ENCODE assay signal across 21 mouse cellular contexts in the genomic region with DNA sequence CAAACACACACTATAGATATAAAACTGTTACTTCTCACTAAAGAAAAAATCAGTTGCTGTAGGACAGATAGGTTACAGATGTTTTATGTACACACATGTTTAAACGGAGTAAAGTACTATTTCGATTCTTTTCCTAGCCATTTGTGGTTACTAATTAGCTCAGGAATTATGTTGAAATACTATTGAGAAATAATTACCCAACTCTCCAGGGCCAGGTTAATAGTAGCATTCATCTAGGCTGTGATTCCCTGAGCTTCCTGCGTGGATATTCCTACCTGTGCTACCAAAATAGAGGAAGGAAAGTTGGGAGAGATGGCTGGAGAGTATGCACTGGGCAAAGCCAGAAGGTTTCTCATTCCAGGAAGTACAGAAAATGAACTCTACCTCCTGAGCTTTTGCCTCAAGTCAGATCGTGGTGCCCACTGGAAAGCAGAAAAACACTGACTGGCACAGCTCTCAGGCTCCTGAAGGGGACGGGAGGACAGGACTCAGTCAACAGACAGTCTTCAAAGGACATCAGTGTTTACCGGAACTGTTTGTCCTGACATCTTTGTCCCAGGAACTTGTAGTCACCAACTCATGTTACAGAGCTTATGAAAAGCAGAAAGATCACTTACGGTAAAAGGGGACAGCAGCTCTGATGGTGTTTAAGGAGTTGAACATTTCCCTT. TPM values are rescaled to one million over a fixed set of nuclear protein-coding genes. Genes with fewer than 3 reads are reported as not detected.
DNase-seq lines count a peak whose midpoint lies in the region; ATAC-seq and TF ChIP-seq lines count a peak whose summit lies in the region.
"Had no signal": no experiment of that assay in that cellular context is flagged by ENCODE, and none has a peak within 500 bp of the region (broad histone marks: within the 10 kb centered on the region; RNA-seq: fewer than 3 reads in every experiment).

No protein-coding gene starts in this region.

- H3K36me3 ChIP-seq in liver, embryonic 14.5 days (replicated peaks; ENCODE audit: control insufficient read depth, insufficient read depth, low read depth) = no peaks in the 10 kb centered on the region
- H3K36me3 ChIP-seq: embryonic facial prominence, embryonic 15.5 days; forebrain, embryonic 10.5 days; heart, embryonic 12.5 days; hindbrain, embryonic 13.5 days; limb, embryonic 13.5 days; midbrain, embryonic 12.5 days; neural tube, embryonic 12.5 days had no signal

- DNase-seq in kidney, adult 18-20 months = peak; percentile 16
- DNase-seq in kidney, adult 11 months = no peak
- peak; percentile 11 for DNase-seq in lung, adult 2 months
- DNase-seq in lung, postnatal 4 days = no peak
- DNase-seq in liver, embryonic 14.5 days (ENCODE audit: low read depth in 3 of 3, low spot score in 3 of 3) = peak in 1 of 3 experiments; percentile 26
- DNase-seq in right cerebral cortex, postnatal 10 days (ENCODE audit: low spot score in 2 of 2) = no peak
- DNase-seq: adrenal gland, postnatal 36 days; cerebellum, adult 11-12 months; cerebellum, postnatal 25 days; embryo, embryonic 11 days; lung, postnatal 14 days; thymus, postnatal 14 days had no signal

- no peak overlapping the region for H3K4me3 ChIP-seq in lung, adult 2 months (replicated peaks; ENCODE audit: extremely low read depth, low read depth, low read length)
- H3K4me3 ChIP-seq in liver, embryonic 14.5 days (ENCODE audit: insufficient read depth in 1 of 2, low read depth in 2 of 2, low read length in 2 of 2) = no peak overlapping the region
- H3K4me3 ChIP-seq: embryonic facial prominence, embryonic 15.5 days; forebrain, embryonic 10.5 days; heart, embryonic 12.5 days; hindbrain, embryonic 13.5 days; limb, embryonic 13.5 days; midbrain, embryonic 12.5 days; neural tube, embryonic 12.5 days had no signal

- H3K9me3 ChIP-seq in liver, embryonic 14.5 days (ENCODE audit: control insufficient read depth, low read length) = no peaks in the 10 kb centered on the region
- H3K9me3 ChIP-seq: embryonic facial prominence, embryonic 15.5 days; forebrain, embryonic 10.5 days; heart, embryonic 12.5 days; hindbrain, embryonic 13.5 days; limb, embryonic 13.5 days; midbrain, embryonic 12.5 days; neural tube, embryonic 12.5 days had no signal

- no peaks in the 10 kb centered on the region for H3K27me3 ChIP-seq in liver, embryonic 14.5 days (ENCODE audit: control insufficient read depth, insufficient read depth, low read length)
- H3K27me3 ChIP-seq: embryonic facial prominence, embryonic 15.5 days; heart, embryonic 12.5 days; hindbrain, embryonic 13.5 days; limb, embryonic 13.5 days; midbrain, embryonic 12.5 days; neural tube, embryonic 12.5 days had no signal

- no peak for TF ChIP-seq POLR2A in lung, adult 2 months (IDR thresholded peaks at IDR 0.05; ENCODE audit: borderline replicate concordance, extremely low read depth, low read depth, low read length)

- ATAC-seq in liver, embryonic 14.5 days (ENCODE audit: insufficient read depth) = no peak
- peak; percentile 23; the same call in 1 of the 2 replicates for ATAC-seq in megakaryocyte progenitor cell, adult 5-6 weeks (replicated peaks; ENCODE audit: poor library complexity)
- ATAC-seq: inflammation-experienced regulatory T-cells, adult 6 months had no signal

- no peak for TF ChIP-seq CTCF in lung, adult 2 months (IDR thresholded peaks at IDR 0.05; ENCODE audit: insufficient read depth, low read length)
- no peak for TF ChIP-seq CTCF in liver, embryonic 14.5 days (IDR thresholded peaks at IDR 0.05; ENCODE audit: low read depth)

- 52% methylated on average over 7 of the region's 7 CpGs for WGBS in lung, adult 2 months
- 56% methylated on average over 7 of the region's 7 CpGs for WGBS in liver, embryonic 14.5 days (ENCODE audit: insufficient replicate concordance)

- no peak overlapping the region for H3K9ac ChIP-seq in liver, embryonic 14.5 days (replicated peaks)
- H3K9ac ChIP-seq: embryonic facial prominence, embryonic 15.5 days; heart, embryonic 12.5 days; hindbrain, embryonic 13.5 days; limb, embryonic 13.5 days; midbrain, embryonic 12.5 days; neural tube, embryonic 12.5 days had no signal

- no peak overlapping the region; the same call in 1 of the 2 replicates for H3K27ac ChIP-seq in liver, embryonic 14.5 days
- H3K27ac ChIP-seq: embryonic facial prominence, embryonic 15.5 days; forebrain, embryonic 10.5 days; hindbrain, embryonic 13.5 days; limb, embryonic 13.5 days; midbrain, embryonic 12.5 days; neural tube, embryonic 12.5 days had no signal

- peaks cover 8% of the 10 kb centered on the region for H3K4me1 ChIP-seq in lung, adult 2 months (ENCODE audit: control insufficient read depth, insufficient read depth, low read length)
- peaks cover 4 to 5% of the 10 kb centered on the region in 2 experiments; a peak in 3 of 4 replicates for H3K4me1 ChIP-seq in liver, embryonic 14.5 days (replicated peaks; ENCODE audit: control insufficient read depth in 2 of 2, insufficient read depth in 2 of 2, low read length in 1 of 2)
- H3K4me1 ChIP-seq: embryonic facial prominence, embryonic 15.5 days had no signal

- peak overlapping the region; percentile 18; the same call in 1 of the 2 replicates for H3K4me2 ChIP-seq in liver, embryonic 14.5 days (ENCODE audit: low read depth)
- H3K4me2 ChIP-seq: embryonic facial prominence, embryonic 15.5 days; heart, embryonic 12.5 days; hindbrain, embryonic 13.5 days; limb, embryonic 13.5 days; midbrain, embryonic 12.5 days; neural tube, embryonic 12.5 days had no signal

- TF ChIP-seq EP300 in liver, embryonic 14.5 days (IDR thresholded peaks at IDR 0.05; ENCODE audit: low read depth) = no peak

RNA-seq across cellular contexts. Expression of a gene that starts 3.1 kb away (rescaled TPM):
- polyA plus RNA-seq in lung, adult 2 months (2012; rRNA removed) = 6.5 and 7.5 TPM in 2 replicates
- 1.2 TPM in 2 replicates for polyA plus RNA-seq in liver, embryonic 14.5 days (2012; rRNA removed)
- 1.8 and 1.9 TPM in 2 replicates for polyA plus RNA-seq in liver, embryonic 14.5 days (2014; fragmentation: Nextera tagmentation; extraction: Ambion mirVana)
- 34.0 and 37.0 TPM in 2 replicates for total RNA-seq in megakaryocyte progenitor cell, adult 5-6 weeks (2015)
- total RNA-seq in megakaryocyte progenitor cell, adult 5-6 weeks (2017) = 34.9 and 44.2 TPM in 2 replicates

RNA-seq across cellular contexts. Expression of a gene that starts 45.4 kb away (rescaled TPM):
- polyA plus RNA-seq in lung, adult 2 months (2012; rRNA removed) = 20.8 and 34.4 TPM in 2 replicates
- 0.08 TPM in 1 of 2 replicates, not detected in the other for polyA plus RNA-seq in liver, embryonic 14.5 days (2012; rRNA removed)
- polyA plus RNA-seq in liver, embryonic 14.5 days (2014; fragmentation: Nextera tagmentation; extraction: Ambion mirVana) = 0.14 and 0.25 TPM in 2 replicates
- 0.64 TPM in 1 of 2 replicates, not detected in the other for total RNA-seq in megakaryocyte progenitor cell, adult 5-6 weeks (2015)
- 0.07 and 0.21 TPM in 2 replicates for total RNA-seq in megakaryocyte progenitor cell, adult 5-6 weeks (2017)

Comparison
In these comparisons a context has a peak if more than half of its experiments do, and no peak if none do; other contexts are left out.
1. DNase-seq: peak in kidney, adult 18-20 months (single experiment) and lung, adult 2 months (single experiment); none in kidney, adult 11 months (single experiment), lung, postnatal 4 days (0 of 2) and right cerebral cortex, postnatal 10 days (0 of 2).
2. RNA of a gene that starts 45.4 kb away (polyA plus RNA-seq): 20.8 to 34.4 TPM in lung, adult 2 months; 0.08 to 0.25 TPM in liver, embryonic 14.5 days; every median in the first group is over 10 times any median in the second.